Mouse (Mus musculus): ENCODE measurements around the gene Ccdc154.

Gene Ccdc154

GRCm38 (mm10) chr17:25184129-25184691, 21.9 kb downstream of the Ccdc154 start, which contains the start of gene BC003965:
TSS of gene BC003965 (plus strand) at chr17:25184554.
- peak; percentile 93 for DNase-seq (ENCODE audit: low read depth, low spot score)

DNA sequence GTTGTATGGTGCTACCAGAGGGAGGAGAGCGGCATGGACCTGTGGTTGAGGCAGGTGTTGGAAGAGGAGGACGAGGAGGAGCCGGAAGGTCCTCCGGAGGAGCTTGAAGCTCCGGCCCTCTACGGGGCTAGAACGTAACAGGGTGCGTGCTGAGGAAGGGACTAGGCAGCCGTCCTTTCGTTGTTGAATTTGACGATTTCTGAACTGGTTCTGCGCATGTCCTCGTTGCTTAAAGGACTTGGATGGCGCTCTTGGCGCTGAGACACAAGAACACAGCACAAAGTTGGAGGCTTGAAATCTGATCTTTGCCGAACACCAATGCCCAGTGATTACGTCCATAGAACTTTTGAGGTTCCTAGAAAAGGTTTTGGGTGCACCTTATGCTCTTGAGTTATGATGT, 22.7 kb downstream of the Ccdc154 start:
- peak; percentile 15 for DNase-seq (ENCODE audit: low read depth, low spot score)

DNA sequence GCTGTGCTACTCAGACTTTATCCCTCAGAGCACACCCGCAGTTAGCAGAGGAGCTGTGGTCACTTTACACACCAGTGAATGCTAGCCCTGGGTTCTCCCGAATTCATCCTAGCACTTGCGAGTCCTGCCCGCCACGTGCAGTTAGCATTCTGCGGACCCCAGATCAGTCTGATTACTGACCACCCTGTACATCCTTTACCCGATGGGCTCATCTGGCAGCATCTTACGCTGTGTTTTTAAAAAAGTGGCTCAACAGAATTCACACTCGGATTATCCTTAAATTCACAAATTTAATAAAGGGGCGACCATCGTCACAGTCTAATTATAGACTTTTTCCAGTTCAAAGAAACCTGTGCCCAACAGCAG, 25.5 kb downstream of the Ccdc154 start:
- no peak for DNase-seq (ENCODE audit: low read depth, low spot score)

GRCm38 (mm10) chr17:25188150-25189031, 26.1 kb downstream of the Ccdc154 start, which contains the start of gene Unkl:
TSS of gene Unkl (plus strand) at chr17:25188397.
- DNase-seq (ENCODE audit: low read depth, low spot score): no peak

- no peak for DNase-seq (ENCODE audit: low read depth, low spot score)
These were observed 26.8 kb downstream of the Ccdc154 start for GRCm38 (mm10) chr17:25189091-25189490.

- DNase-seq (ENCODE audit: low read depth, low spot score): no peak
These were observed 40.1 kb downstream of the Ccdc154 start for GRCm38 (mm10) chr17:25202401-25202800.

- DNase-seq (ENCODE audit: low read depth, low spot score): no peak
These were observed 47.7 kb downstream of the Ccdc154 start for GRCm38 (mm10) chr17:25210006-25210405.

- no peak for DNase-seq (ENCODE audit: low read depth, low spot score)
These were observed 48.6 kb downstream of the Ccdc154 start for GRCm38 (mm10) chr17:25210680-25211466.

DNA sequence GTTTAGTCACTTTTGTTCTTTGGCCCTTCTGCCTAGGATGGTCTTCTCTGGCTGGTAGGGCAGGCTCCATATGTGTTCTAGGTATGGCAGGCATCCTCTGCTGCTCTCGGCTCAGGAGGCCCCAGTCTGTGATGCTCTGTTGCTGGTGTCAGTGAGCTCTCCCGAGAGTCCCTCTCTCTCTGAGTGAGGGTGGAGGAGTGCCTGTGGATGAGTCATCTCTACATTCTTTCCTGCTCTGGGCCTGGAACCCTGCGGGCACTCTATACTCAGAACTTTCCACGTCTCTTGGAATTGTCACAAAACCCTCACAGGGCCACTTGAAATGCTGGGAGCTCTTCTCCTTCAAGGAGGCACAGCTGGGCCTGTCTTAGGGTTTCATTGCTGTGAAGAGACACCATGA, 49.4 kb downstream of the Ccdc154 start:
- no peak for DNase-seq (ENCODE audit: low read depth, low spot score)

DNA sequence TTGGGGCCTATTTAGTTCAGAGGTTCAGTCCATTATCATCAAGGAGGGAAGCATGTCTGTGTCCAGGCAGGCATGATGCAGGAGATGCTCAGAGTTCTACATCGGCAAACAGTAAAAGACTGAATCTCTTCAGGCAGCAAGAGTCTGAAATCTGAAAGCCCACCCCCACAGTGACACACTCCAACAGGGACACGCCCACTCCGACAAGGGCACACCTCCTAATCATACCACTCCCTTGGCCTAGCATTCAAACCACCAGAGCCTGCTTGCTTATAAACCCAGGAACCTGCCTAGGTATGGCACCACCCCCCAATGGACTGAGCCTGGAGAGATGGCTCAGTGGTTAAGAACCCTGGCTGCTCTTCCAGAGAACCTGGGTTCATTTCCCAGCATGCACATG, 53.2 kb downstream of the Ccdc154 start:
- no peak for DNase-seq (ENCODE audit: low read depth, low spot score)

- DNase-seq (ENCODE audit: low read depth, low spot score): no peak
These were observed 56.7 kb downstream of the Ccdc154 start for GRCm38 (mm10) chr17:25218967-25219366.

DNA sequence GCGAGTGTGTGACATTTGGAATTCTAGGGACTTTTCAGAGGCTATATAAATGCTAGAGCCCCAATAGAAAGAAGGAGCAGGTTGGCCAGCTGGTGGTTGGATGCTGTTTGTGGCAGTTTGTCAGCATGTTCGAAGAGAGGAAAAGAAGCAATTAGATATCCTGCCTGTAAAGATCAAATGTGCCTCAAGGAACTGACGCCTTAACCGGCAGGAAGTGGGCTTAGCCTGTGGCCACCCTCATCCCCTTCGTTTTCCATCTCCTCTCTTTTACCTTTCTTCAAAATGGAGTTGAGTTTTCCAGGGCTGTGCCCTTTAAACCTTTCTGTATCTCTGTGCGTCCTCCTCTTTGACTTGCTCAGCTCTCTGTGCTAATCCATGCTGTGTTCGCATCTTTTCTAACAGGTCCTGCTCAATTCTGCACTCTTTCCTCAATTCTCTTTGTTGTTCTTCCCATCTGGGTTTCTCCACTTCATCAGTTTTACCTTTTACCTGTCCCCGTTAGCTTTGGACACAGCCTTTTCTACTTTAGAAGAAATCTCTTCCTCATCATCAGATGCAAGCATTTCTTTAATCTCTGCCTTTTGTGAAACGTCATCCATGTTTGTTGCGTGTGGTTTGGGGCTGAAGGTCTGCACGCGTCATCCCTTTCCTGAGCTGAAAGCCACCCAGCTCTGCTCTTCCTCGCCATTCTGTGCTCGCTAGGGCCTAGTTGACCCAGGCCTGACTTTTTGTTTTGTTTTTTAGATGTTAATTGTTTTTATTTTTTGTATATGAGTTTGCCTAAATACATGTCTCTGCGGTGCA, 57.4 kb downstream of the Ccdc154 start:
- no peak for DNase-seq (ENCODE audit: low read depth, low spot score)

GRCm38 (mm10) chr17:25220746-25221145, 58.5 kb downstream of the Ccdc154 start:
- DNase-seq (ENCODE audit: low read depth, low spot score): no peak

Data from c-Kit-negative CD71-positive TER-119-positive erythroid progenitor cells, embryonic 14.5 days (primary cell).